Mouse (Mus musculus) thymus, adult 2 months (tissue): ENCODE data around the gene Spint1. TPM values are rescaled to one million over a fixed set of nuclear protein-coding genes. Genes with fewer than 3 reads are reported as not detected.

ENCODE experiments used
- DNase-seq: peaks from one replicate; pipeline ENCODE4 v3.0.0; 2021
- H3K27ac ChIP-seq: fragments of 200-500 bp; 2 replicates; pipeline ENCODE4 v1.5.1; 2012; ENCODE audit warnings: low read length, control low read depth; ENCODE audit not compliant: control insufficient read depth, insufficient read depth
- H3K27me3 ChIP-seq: fragments of 200-500 bp; 2 replicates; pipeline ENCODE4 v1.6.1; 2012; ENCODE audit warnings: mild to moderate bottlenecking, low read length, moderate library complexity, mixed read lengths; ENCODE audit not compliant: control insufficient read depth, insufficient read depth
- H3K36me3 ChIP-seq: fragments of 200-500 bp; 2 replicates; pipeline ENCODE4 v1.6.1; 2012; ENCODE audit warnings: mild to moderate bottlenecking, low read length, moderate library complexity; ENCODE audit not compliant: control insufficient read depth, insufficient read depth
- H3K4me1 ChIP-seq: fragments of 200-500 bp; replicated peaks from 2 replicates; pipeline ENCODE4 v1.6.1; 2012; ENCODE audit warnings: low read length; ENCODE audit not compliant: control insufficient read depth, insufficient read depth
- H3K4me3 ChIP-seq: fragments of 200-500 bp; 2 replicates; pipeline ENCODE4 v1.5.1; 2012; ENCODE audit warnings: mild to moderate bottlenecking, low read length, control low read depth, moderate library complexity; ENCODE audit not compliant: control insufficient read depth, insufficient read depth
- CTCF ChIP-seq: fragments of 200-500 bp; IDR thresholded peaks from 2 replicates; pipeline ENCODE4 v1.5.1; 2012; ENCODE audit warnings: mild to moderate bottlenecking, control low read depth, low read length, moderate library complexity, borderline replicate concordance; ENCODE audit not compliant: control insufficient read depth, poor library complexity, insufficient read depth; ENCODE audit errors: extremely low read depth
- POLR2A ChIP-seq: fragments of 200-500 bp; IDR thresholded peaks from 2 replicates; pipeline ENCODE4 v1.6.1; 2012; ENCODE audit warnings: mild to moderate bottlenecking, low read length, control low read depth, moderate library complexity; ENCODE audit not compliant: control insufficient read depth, poor library complexity, insufficient read depth; ENCODE audit errors: extremely low read depth
- WGBS: fragments of 180-500 bp; shearing (Covaris S2); methylation state at CpG from one replicate; pipeline ENCODE4 v1.1.7; 2018; 5-methylcytosine and 5-hydroxymethylcytosine counted together
- polyA plus RNA-seq: library from polyadenylated mRNA; depleted of rRNA; stranded (reverse); fragments of >200 nt; gene quantifications from 2 replicates; pipeline ENCODE4 v1.2.3, GENCODE M21; 2012

Spint1 gene
- polyA plus RNA-seq, 1 experiment, result 22.0 TPM

DNA sequence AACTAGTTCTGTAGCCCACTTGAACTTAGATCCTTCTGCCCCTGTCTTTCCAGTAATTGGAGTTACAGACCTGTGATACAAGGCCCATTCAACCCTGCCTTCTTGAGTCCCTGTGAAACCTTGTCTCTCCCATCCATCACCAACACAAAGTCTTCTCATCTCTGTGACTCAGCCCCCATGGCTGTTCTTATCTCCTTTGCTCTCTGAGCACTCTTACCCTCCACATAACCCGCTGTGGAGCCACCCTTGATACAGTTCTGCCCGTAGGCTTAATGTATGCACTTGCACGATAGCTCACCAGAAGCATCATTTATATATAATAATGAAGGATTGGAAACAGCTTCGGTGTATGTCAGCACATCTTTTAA is 3.6 kb downstream of the Spint1 start:
- no peaks in the 10 kb centered on the region for H3K4me1 ChIP-seq
- H3K27ac ChIP-seq, result no peak overlapping the region
- no peak overlapping the region for H3K4me3 ChIP-seq
- WGBS, result 90% methylated on average over 4 of the region's 4 CpGs
- DNase-seq, result no peak
- no peaks in the 10 kb centered on the region for H3K36me3 ChIP-seq
- no peak for TF ChIP-seq POLR2A
- no peak for TF ChIP-seq CTCF
- H3K27me3 ChIP-seq, result no peaks in the 10 kb centered on the region; the same call in 1 of the 2 replicates

DNA sequence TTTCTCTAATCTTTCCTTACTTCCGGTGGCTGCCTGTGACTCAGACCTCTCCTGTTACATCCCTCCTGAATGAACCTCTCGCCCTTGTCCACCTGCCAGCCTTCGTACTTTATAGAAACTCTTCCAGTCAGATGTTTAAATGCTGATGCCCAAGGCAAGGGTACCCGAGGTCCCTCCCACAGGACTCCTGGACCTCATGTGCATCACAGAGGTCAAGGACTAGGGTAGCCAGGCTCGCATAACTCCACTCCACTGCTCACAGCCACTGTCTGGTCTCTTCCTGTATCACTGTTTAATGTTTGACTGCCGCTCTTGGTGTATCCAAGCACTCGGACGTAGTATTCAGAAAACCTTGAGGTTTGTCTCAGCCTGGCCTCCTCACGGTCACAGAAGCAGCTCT is 5.4 kb downstream of the Spint1 start:
- no peak for TF ChIP-seq CTCF
- TF ChIP-seq POLR2A, result no peak
- WGBS, result 89% methylated on average over 9 of the region's 9 CpGs
- Histone ChIP-seq H3K27ac (no peak overlapping the region), H3K27me3 (no peaks in the 10 kb centered on the region; the same call in 1 of the 2 replicates), H3K36me3 (no peaks in the 10 kb centered on the region), H3K4me1 (no peaks in the 10 kb centered on the region), H3K4me3 (no peak overlapping the region)
- no peak for DNase-seq

DNA sequence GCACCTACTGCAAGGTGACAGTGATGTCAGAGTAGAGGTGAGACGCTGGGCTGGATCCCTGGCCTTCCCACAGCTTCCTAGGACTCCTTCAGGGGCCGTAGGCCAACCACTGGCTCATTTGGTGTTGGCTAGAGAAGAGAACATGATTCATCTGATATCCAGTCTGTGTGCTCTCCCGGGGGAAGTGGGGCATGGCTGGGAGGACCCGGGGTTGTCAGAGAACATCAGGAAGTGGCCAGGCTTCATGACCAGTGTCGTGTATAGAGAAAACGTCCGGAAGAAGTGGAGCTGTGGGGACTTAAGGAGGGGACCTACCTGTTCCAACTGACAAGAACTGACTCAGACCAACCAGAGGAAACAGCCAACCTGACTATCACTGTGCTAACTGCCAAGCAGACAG is 8.1 kb downstream of the Spint1 start:
- DNase-seq, result no peak
- Histone ChIP-seq H3K4me1 (no peaks in the 10 kb centered on the region), H3K27ac (no peak overlapping the region), H3K36me3 (no peaks in the 10 kb centered on the region), H3K27me3 (no peaks in the 10 kb centered on the region), H3K4me3 (no peak overlapping the region)
- WGBS, result 84% methylated on average over 7 of the region's 7 CpGs
- TF ChIP-seq CTCF, result no peak
- no peak for TF ChIP-seq POLR2A

- TF ChIP-seq CTCF, result no peak
- TF ChIP-seq POLR2A, result no peak
- no peak overlapping the region for H3K27ac ChIP-seq
These were observed 10.7 kb downstream of the Spint1 start for GRCm38 (mm10) chr2:119247904-119248303.

GRCm38 (mm10) chr2:119249592-119250061 is 12.5 kb downstream of the Spint1 start:
- Histone ChIP-seq H3K36me3 (no peaks in the 10 kb centered on the region), H3K4me3 (no peak overlapping the region), H3K27me3 (no peaks in the 10 kb centered on the region), H3K27ac (no peak overlapping the region), H3K4me1 (peaks cover 3% of the 10 kb centered on the region; the same call in 1 of the 2 replicates)
- DNase-seq, result no peak
- TF ChIP-seq CTCF (no peak), POLR2A (no peak)
- 81% methylated on average over 4 of the region's 4 CpGs for WGBS

More at GRCm38 (mm10) chr2:119247904-119248303, 10.7 kb downstream of the Spint1 start:
- Histone ChIP-seq H3K4me3 (no peak overlapping the region), H3K27me3 (no peaks in the 10 kb centered on the region), H3K4me1 (0 out of 2 replicates have a peak, but pooled peaks cover 3% of the 10 kb centered on the region), H3K36me3 (no peaks in the 10 kb centered on the region)
- whole genome bisulfite sequencing, result 90% methylated on average over 9 of the region's 9 CpGs
- no peak for DNase-seq

DNA sequence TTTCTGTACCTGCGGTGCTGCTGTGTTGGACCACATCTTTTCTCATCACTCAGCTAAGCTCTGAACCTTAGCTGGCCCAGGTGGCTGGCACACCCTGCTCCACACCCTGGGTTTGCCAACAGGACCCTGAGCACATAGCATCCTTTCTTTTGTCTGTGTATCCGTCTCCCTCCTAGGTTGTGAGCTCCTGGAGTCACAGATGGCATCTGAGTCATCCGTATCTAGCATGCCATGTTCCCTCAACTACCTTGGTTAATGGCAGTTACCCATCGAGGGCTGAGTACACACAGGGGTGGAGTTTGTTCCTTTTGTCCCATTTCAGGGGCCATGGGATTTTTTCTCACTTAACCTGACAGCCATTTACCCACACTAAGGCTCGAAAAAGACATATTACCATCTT is 13.2 kb downstream of the Spint1 start:
- H3K4me3 ChIP-seq, result no peak overlapping the region
- H3K36me3 ChIP-seq, result no peaks in the 10 kb centered on the region
- TF ChIP-seq POLR2A (no peak), CTCF (no peak)
- 71% methylated on average over 5 of the region's 5 CpGs for WGBS
- no peak overlapping the region for H3K27ac ChIP-seq
- no peaks in the 10 kb centered on the region for H3K27me3 ChIP-seq
- DNase-seq, result no peak
- H3K4me1 ChIP-seq, result peaks cover 3% of the 10 kb centered on the region; the same call in 1 of the 2 replicates
